Mouse (Mus musculus): ENCODE results near the gene Asic4. TPM values are rescaled to one million over a fixed set of nuclear protein-coding genes. Genes with fewer than 3 reads are reported as not detected.

Gene Asic4
- polyA plus RNA-seq, 1 experiment from 2014 or later: 1.00 TPM

DNA sequence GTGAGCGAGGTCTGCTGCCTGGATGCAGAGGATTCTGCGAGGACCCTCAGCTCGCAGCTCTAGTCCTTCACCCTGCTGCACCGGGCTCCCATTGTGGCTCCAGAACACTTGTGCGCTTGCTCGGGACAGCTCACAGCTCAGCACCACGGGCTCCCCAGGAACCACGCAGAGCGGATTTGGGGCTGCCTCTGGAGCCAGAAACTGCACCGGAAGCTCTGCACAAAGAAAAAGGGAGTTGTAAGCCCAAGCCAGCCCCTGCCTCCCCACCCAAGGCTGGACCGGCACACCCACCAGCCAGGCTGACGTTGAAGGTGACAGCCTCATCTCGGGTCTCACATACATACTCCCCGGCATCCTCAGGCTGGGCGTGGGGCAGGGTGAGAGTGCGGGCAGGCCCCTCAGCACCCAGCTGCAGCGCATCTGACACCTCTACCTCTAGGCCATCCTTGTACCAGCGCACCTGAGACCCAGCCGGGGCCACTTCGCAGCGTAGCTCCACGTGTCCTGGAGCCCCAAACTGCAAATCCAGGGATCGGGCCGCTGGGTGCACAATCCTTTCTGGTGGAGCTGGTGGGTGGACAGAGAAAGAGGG, 42.4 kb downstream of the Asic4 start:
- H3K27me3 ChIP-seq (ENCODE audit: insufficient read depth, low read length): peaks cover 18% of the 10 kb centered on the region
- peaks cover 10% of the 10 kb centered on the region for H3K4me1 ChIP-seq (ENCODE audit: insufficient read depth, low read length)
- no peak overlapping the region for H3K4me3 ChIP-seq (ENCODE audit: low read length)
- no peak overlapping the region for H3K9ac ChIP-seq (replicated peaks; ENCODE audit: low read length)
- H3K9me3 ChIP-seq (ENCODE audit: low read length): no peaks in the 10 kb centered on the region
- ATAC-seq (ENCODE audit: low FRiP score, low TSS enrichment): no peak
- 64% methylated on average over 24 of the region's 24 CpGs for WGBS
- no peak overlapping the region for H3K27ac ChIP-seq (ENCODE audit: low read length)
- no peak overlapping the region for H3K4me2 ChIP-seq (replicated peaks; ENCODE audit: low read depth, low read length)
- H3K36me3 ChIP-seq (ENCODE audit: insufficient read depth, low read length): peaks cover 43% of the 10 kb centered on the region

DNA sequence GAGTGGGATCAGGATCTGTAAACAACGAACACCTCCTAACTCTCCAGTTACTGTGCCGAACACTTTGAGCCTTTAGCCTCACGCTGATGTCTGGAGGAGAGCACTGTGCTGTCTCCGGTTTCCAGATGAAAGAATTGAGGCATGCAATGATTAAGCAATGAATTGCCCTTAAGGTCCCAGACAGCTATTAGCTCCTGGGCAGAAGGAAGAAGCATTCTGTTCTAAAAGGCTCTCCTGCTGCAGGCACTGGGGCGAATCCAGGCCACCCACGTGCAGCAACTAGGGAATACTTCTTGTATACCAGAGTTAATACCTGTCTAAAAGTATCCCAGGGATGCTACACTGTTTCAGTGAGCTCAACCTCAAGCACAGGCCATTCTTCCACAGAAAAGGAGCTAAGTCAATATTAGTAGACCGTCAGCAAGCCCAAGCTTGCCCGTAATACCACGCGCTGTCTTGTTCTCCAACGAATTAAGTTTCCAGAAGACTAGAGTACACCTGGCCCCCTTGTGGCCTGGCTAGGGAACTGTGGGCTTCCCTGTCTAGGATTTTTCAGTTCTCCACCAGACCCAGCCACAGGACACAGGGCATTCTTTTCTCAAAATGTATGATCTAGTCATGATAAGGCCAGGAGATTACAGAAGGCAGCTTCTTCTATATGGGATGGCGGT, 44.8 kb downstream of the Asic4 start:
- Histone ChIP-seq H3K36me3 (ENCODE audit: insufficient read depth, low read length) (peaks cover 58% of the 10 kb centered on the region), H3K4me3 (ENCODE audit: low read length) (no peak overlapping the region), H3K9me3 (ENCODE audit: low read length) (no peaks in the 10 kb centered on the region), H3K27ac (ENCODE audit: low read length) (peak overlapping the region; percentile 15; the same call in 1 of the 2 replicates), H3K4me2 (replicated peaks; ENCODE audit: low read depth, low read length) (no peak overlapping the region), H3K9ac (replicated peaks; ENCODE audit: low read length) (peak overlapping the region; percentile 19; the same call in 1 of the 2 replicates), H3K4me1 (ENCODE audit: insufficient read depth, low read length) (peaks cover 6% of the 10 kb centered on the region), H3K27me3 (ENCODE audit: insufficient read depth, low read length) (peaks cover 2% of the 10 kb centered on the region; the same call in 1 of the 2 replicates)
- peak; percentile 60; the same call in 1 of the 2 replicates for ATAC-seq (ENCODE audit: low FRiP score, low TSS enrichment)
- 22% methylated on average over 12 of the region's 12 CpGs for WGBS

DNA sequence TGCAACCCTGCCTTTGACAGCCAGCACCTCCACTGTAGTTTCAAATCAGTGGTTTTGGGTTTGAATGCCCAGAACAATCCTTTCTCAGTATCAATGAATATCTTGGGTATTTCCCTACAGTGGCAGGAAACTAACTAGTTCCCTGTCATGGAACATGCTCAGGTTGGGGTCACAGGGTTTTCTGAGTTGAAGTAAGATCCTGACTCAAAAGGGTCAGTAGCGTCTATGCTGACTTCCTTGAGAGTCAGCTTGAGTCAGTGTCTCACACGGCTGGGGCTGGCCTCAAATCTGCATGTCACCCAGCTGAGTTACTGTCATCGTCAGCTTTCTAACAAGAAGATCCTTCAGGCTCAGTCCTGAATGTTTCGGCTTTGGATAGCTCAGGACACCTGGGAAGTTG, 48.7 kb downstream of the Asic4 start:
- WGBS: 84% methylated on average over 4 of the region's 4 CpGs
- peaks cover 65% of the 10 kb centered on the region for H3K36me3 ChIP-seq (ENCODE audit: insufficient read depth, low read length)
- no peaks in the 10 kb centered on the region for H3K9me3 ChIP-seq (ENCODE audit: low read length)
- no peaks in the 10 kb centered on the region for H3K27me3 ChIP-seq (ENCODE audit: insufficient read depth, low read length)
- H3K9ac ChIP-seq (replicated peaks; ENCODE audit: low read length): no peak overlapping the region
- H3K27ac ChIP-seq (ENCODE audit: low read length): no peak overlapping the region
- H3K4me3 ChIP-seq (ENCODE audit: low read length): no peak overlapping the region
- peaks cover 13% of the 10 kb centered on the region for H3K4me1 ChIP-seq (ENCODE audit: insufficient read depth, low read length)
- ATAC-seq (ENCODE audit: low FRiP score, low TSS enrichment): no peak
- H3K4me2 ChIP-seq (replicated peaks; ENCODE audit: low read depth, low read length): no peak overlapping the region

DNA sequence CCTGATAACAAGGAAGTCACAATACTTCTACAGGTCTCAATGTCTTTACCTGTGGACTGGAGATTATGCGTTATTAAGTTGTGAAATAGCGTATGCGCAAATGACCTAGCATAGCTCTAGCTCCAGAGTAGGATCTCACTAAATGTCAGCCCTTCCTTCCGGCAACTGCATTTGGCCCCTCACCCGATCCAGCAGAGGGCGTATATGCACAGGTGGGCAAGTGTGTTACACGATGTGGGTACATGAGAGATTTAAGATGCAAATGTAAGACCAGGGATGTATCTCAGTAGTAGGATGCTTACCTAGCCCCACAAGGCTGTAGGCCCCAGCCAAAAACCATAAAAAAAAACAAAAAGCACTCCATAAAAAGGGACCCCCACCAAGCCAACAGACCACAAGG, 49.2 kb downstream of the Asic4 start:
- ATAC-seq (ENCODE audit: low FRiP score, low TSS enrichment): no peak
- H3K4me2 ChIP-seq (replicated peaks; ENCODE audit: low read depth, low read length): no peak overlapping the region
- 87% methylated on average over 7 of the region's 7 CpGs for WGBS
- no peak overlapping the region for H3K4me3 ChIP-seq (ENCODE audit: low read length)
- H3K4me1 ChIP-seq (ENCODE audit: insufficient read depth, low read length): peaks cover 19% of the 10 kb centered on the region
- no peak overlapping the region for H3K27ac ChIP-seq (ENCODE audit: low read length)
- peaks cover 65% of the 10 kb centered on the region for H3K36me3 ChIP-seq (ENCODE audit: insufficient read depth, low read length)
- H3K9ac ChIP-seq (replicated peaks; ENCODE audit: low read length): no peak overlapping the region
- no peaks in the 10 kb centered on the region for H3K9me3 ChIP-seq (ENCODE audit: low read length)
- H3K27me3 ChIP-seq (ENCODE audit: insufficient read depth, low read length): no peaks in the 10 kb centered on the region

DNA sequence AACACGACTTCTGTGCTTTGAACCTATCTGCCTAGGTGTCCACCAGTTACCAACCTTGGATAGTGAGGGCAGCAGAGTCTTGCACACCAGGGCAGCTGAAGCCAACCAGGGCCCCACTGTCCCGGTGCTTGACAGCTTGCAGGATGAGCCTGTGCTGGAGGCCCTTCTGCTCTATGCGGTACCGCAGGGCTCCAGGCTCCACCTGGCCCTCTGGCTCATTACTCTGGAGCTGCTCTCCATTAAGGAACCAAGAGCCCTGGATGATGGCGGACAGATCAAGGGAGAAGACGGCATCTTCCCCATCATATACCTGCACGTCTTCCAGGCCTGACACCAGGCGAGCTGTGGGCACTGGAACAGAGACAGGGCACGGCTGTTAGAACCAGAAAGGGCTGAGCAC, 51.7 kb downstream of the Asic4 start:
- H3K9me3 ChIP-seq (ENCODE audit: low read length): no peaks in the 10 kb centered on the region
- WGBS: 97% methylated on average over 9 of the region's 9 CpGs
- H3K4me3 ChIP-seq (ENCODE audit: low read length): no peak overlapping the region
- ATAC-seq (ENCODE audit: low FRiP score, low TSS enrichment): no peak
- no peaks in the 10 kb centered on the region for H3K27me3 ChIP-seq (ENCODE audit: insufficient read depth, low read length)
- no peak overlapping the region for H3K27ac ChIP-seq (ENCODE audit: low read length)
- H3K36me3 ChIP-seq (ENCODE audit: insufficient read depth, low read length): peaks cover 61% of the 10 kb centered on the region
- H3K4me2 ChIP-seq (replicated peaks; ENCODE audit: low read depth, low read length): no peak overlapping the region
- no peak overlapping the region for H3K9ac ChIP-seq (replicated peaks; ENCODE audit: low read length)
- H3K4me1 ChIP-seq (ENCODE audit: insufficient read depth, low read length): peaks cover 28% of the 10 kb centered on the region

DNA sequence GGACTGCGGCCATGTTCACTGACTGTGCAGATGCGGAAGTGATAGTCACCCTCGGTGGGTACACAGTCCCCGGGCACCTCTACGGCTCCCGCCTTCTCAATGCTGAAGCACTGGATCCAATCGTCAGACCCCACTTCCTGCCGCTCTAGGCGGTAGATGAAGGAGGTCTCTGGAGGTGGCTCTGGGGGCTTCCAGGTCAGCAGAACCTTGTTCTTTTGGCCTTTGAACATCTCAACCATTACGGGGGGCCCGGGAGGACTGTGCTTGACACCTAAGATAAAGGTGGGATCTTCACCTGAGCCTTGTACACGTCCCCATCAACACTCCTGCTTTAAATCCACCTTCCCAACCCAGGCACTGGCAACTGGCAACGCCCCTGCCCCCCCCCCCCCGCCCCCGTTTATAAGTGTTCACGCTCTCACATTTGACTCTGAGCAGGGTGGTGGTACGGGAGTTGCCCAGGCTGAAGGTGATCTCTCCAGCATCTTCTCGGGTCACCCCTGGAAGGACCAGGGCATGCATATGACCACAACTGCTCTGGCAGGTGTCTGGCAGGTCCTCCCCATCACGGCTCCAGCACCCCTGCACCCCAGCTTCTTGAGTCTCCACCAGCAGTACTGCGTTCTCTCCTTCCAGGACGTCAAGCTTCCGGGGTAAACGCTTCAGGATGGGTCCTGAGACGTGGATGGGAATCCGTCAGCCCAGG, 52.9 kb downstream of the Asic4 start:
- no peak for ATAC-seq (ENCODE audit: low FRiP score, low TSS enrichment)
- H3K27ac ChIP-seq (ENCODE audit: low read length): no peak overlapping the region
- H3K9ac ChIP-seq (replicated peaks; ENCODE audit: low read length): no peak overlapping the region
- no peaks in the 10 kb centered on the region for H3K27me3 ChIP-seq (ENCODE audit: insufficient read depth, low read length)
- no peak overlapping the region for H3K4me3 ChIP-seq (ENCODE audit: low read length)
- no peak overlapping the region for H3K4me2 ChIP-seq (replicated peaks; ENCODE audit: low read depth, low read length)
- peaks cover 51% of the 10 kb centered on the region for H3K36me3 ChIP-seq (ENCODE audit: insufficient read depth, low read length)
- H3K4me1 ChIP-seq (ENCODE audit: insufficient read depth, low read length): peaks cover 37% of the 10 kb centered on the region
- 84% methylated on average over 24 of the region's 25 CpGs for WGBS
- no peaks in the 10 kb centered on the region for H3K9me3 ChIP-seq (ENCODE audit: low read length)

DNA sequence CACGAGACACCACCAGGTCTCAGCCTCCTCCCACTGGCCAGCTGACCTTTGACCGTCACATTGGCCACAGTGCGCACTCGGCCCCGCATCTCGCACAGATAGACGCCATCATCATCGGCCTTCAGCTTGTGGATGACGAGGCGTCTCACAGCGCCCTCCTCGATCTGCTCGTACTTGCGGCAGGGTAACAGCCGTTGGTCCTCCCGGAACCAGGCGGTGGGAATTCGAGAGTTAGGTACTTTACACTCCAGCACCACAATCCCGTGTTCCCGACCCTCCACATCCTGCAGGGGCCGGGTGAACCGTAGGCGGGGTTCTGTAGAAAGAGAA, 53.4 kb downstream of the Asic4 start:
- peaks cover 37% of the 10 kb centered on the region for H3K4me1 ChIP-seq (ENCODE audit: insufficient read depth, low read length)
- H3K27me3 ChIP-seq (ENCODE audit: insufficient read depth, low read length): no peaks in the 10 kb centered on the region
- H3K27ac ChIP-seq (ENCODE audit: low read length): no peak overlapping the region
- ATAC-seq (ENCODE audit: low FRiP score, low TSS enrichment): no peak
- no peak overlapping the region for H3K4me3 ChIP-seq (ENCODE audit: low read length)
- H3K36me3 ChIP-seq (ENCODE audit: insufficient read depth, low read length): peaks cover 45% of the 10 kb centered on the region
- no peak overlapping the region for H3K9ac ChIP-seq (replicated peaks; ENCODE audit: low read length)
- peak overlapping the region; percentile 96; the same call in 1 of the 2 replicates for H3K4me2 ChIP-seq (replicated peaks; ENCODE audit: low read depth, low read length)
- H3K9me3 ChIP-seq (ENCODE audit: low read length): no peaks in the 10 kb centered on the region
- 71% methylated on average over 23 of the region's 23 CpGs for WGBS

DNA sequence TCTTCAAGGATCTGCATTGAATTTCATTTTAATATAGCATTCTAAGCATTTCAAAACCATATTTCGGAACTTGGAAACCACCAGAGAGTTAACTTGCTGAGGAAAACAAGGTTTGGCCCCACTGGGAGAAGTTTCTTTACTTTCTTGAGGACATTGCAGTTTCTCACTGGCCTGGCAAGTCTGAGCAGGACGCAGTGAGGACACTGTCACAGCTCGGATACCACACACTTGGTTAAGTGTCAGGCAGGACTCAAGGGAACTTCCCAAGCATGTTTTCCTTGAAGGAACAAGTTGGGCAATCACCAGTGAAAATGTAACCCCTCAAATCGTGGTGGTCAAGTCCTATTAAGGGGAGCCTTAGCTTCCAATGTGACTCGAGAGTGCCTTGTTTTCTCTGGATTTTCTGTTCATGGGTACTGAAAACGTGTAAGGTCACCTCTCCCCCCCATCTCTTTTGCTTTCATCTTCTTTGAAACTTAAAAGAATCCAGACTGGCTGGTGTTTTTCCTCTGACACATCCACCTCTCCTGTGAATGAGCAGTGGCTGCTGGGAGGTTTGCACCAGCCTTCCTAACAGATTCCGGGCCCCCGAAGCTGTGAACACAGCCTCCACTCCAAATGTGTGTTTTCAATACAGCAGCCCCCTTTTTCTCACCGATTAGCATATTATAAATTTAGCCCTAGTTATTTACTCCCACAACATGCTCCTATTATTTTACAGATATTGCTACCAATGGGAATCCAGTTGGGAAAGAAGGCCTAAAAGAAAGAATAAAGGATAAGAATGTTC, 54.2 kb downstream of the Asic4 start:
- 52% methylated on average over 9 of the region's 9 CpGs for WGBS

DNA sequence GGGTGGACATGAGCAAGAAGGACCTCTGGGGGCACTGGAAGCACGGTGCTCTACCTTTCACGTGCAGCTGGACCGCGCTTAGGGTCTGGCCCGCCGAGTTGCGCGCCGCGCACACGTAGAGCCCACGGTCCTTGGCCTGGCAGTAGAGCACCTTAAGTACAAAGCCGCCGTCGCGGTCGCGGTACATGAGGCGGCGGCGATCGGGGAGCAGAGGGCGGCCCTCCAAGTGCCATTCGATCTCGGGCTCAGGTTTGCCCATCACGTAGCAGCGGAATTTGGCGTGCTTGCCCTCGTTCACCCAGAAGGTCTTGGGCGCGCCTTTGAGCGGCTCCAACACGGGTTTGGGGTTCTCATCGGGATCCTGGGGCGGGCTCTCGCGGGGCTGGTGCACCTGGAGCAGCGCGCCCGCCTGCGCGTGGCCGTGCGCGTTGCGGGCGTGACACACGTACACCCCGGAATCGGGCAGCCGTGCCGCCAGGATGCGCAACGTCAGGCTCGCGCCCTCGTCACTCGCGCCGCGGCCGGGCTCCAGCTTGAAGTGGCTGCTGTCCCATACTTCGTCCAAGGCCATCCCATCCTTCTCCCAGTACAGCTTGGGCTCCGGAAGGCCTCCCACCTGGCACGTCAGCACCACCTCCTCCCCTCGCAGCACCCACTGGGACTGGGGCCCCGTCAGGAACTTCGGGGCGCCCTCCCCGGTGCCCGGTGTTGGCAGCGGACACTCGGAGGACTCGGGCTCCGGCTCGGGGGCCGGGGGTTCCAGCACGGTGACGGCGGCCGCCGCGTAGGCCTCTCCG, 55.1 kb downstream of the Asic4 start:
- Histone ChIP-seq H3K27ac (ENCODE audit: low read length) (peak overlapping the region; percentile 98), H3K27me3 (ENCODE audit: insufficient read depth, low read length) (no peaks in the 10 kb centered on the region), H3K9me3 (ENCODE audit: low read length) (no peaks in the 10 kb centered on the region), H3K4me2 (replicated peaks; ENCODE audit: low read depth, low read length) (peak overlapping the region; percentile 96), H3K4me1 (ENCODE audit: insufficient read depth, low read length) (peaks cover 42% of the 10 kb centered on the region), H3K4me3 (ENCODE audit: low read length) (peak overlapping the region; percentile 67), H3K36me3 (ENCODE audit: insufficient read depth, low read length) (peaks cover 29% of the 10 kb centered on the region), H3K9ac (replicated peaks; ENCODE audit: low read length) (peak overlapping the region; percentile 86)
- under 1% methylated on average over 84 of the region's 84 CpGs for WGBS
- peak; percentile 44 for ATAC-seq (ENCODE audit: low FRiP score, low TSS enrichment)

More for the DNA sequence above, 54.2 kb downstream of the Asic4 start:
- Histone ChIP-seq H3K9ac (replicated peaks; ENCODE audit: low read length) (peak overlapping the region; percentile 86; the same call in 1 of the 2 replicates), H3K4me3 (ENCODE audit: low read length) (peak overlapping the region; percentile 67), H3K4me2 (replicated peaks; ENCODE audit: low read depth, low read length) (peak overlapping the region; percentile 96), H3K36me3 (ENCODE audit: insufficient read depth, low read length) (peaks cover 38% of the 10 kb centered on the region), H3K27me3 (ENCODE audit: insufficient read depth, low read length) (no peaks in the 10 kb centered on the region), H3K4me1 (ENCODE audit: insufficient read depth, low read length) (peaks cover 37% of the 10 kb centered on the region), H3K27ac (ENCODE audit: low read length) (no peak overlapping the region), H3K9me3 (ENCODE audit: low read length) (no peaks in the 10 kb centered on the region)
- ATAC-seq (ENCODE audit: low FRiP score, low TSS enrichment): no peak

Data from kidney, embryonic 16.5 days (tissue).